Mouse (Mus musculus) WW6 (cell line): ENCODE data around the gene Htr2a.
A peak's percentile ranks its signal among the peaks of the same experiment; 100 is the strongest.

ENCODE experiments used
- DNase-seq: peaks from one replicate; pipeline ENCODE4 v3.0.0-alpha.2; 2013; ENCODE audit warnings: low read depth, low spot score

The Htr2a gene

DNA sequence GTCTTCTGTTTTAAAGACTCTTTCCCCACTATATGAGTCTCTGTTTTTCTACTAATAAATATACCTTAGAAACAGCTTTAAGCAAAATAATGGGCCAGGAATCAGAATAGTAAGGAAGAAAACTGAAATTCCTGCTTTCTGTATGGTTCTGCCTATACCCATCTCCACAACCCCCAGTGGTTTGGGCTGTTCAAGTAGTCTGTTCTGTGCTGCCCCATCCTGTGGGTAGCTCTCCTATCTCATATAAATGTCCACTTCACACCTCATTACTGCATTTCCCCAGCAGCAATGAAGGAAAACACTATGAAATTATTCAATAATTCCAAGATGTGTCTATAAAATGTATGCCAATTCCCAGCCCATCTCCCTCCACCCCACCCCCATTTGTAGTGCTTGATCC lies 56.8 kb downstream of the Htr2a start:
- DNase-seq, result no peak

DNA sequence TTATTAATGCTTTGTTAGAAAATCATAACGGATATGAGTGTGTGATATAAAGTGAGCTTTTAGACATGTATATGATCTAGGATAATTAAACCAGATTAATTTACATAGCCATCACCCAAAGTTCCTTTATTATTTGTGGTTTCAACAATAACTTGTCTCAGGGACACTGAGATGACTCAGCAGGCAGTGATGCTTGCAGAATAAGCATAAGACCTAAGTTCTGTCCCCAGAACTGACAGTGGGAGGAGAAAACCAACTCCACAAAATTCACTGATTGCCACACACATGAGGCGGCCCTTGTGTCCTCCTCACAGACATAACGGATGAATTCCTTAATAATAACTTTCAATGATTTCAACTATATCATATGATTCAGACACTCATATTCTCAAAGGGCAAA lies 58.6 kb downstream of the Htr2a start:
- no peak for DNase-seq

DNA sequence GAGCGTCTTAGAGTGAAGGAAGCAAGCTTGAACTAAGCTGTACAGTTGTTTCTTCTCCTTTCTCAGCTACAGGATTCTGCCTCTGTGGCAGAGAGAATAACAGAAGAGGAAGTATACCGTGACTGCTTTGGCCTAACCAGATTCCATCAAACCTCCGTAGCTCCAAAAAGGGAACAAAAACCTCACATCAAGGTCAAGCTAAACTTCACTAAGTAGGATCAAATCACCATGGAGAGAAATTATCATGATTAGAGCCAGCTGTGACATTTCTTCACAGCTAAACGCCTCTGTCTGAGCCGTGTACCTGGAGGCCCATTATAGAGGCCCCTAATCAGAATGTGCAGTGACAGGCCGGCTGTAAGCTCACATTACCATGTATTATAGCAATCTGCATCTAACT lies 63.3 kb downstream of the Htr2a start:
- DNase-seq, result no peak

DNA sequence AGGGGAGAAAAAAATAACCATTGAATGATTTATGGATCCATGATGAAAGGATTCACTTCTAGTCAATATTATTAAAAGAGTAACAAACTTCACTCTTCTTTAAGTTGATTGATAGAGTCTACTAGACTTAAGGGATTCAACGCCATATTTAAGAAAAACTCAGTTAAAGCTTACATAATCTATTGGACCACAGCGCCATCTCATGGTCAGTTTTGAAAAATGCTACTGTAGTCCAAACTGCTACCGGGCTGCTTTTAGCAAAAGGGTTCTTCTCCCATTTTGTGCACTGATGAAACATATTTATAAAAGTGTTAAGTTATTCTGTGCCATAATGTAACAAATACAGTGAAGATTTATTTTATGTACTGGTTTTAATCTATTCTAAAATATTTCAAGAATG lies 68.4 kb downstream of the Htr2a start:
- DNase-seq, result no peak

DNA sequence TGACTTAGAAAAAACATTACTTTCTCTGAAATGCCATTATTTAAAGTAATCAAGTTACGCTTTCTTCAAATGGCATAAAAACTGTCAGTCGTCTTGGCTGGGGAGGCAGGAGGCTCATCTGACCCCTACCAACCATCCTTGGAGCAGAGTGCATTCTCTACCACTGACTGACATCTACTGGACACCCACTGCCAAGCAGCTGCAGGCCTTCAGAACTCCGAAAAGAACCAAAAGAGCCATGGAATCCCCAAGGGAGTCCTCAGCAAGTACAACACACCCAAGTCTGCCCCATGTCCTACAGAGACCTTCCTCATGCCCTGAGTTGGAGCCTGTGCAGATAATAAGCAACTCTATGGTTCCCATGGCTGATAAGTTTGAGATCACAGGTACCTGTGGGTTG lies 82.9 kb downstream of the Htr2a start:
- no peak for DNase-seq

DNA sequence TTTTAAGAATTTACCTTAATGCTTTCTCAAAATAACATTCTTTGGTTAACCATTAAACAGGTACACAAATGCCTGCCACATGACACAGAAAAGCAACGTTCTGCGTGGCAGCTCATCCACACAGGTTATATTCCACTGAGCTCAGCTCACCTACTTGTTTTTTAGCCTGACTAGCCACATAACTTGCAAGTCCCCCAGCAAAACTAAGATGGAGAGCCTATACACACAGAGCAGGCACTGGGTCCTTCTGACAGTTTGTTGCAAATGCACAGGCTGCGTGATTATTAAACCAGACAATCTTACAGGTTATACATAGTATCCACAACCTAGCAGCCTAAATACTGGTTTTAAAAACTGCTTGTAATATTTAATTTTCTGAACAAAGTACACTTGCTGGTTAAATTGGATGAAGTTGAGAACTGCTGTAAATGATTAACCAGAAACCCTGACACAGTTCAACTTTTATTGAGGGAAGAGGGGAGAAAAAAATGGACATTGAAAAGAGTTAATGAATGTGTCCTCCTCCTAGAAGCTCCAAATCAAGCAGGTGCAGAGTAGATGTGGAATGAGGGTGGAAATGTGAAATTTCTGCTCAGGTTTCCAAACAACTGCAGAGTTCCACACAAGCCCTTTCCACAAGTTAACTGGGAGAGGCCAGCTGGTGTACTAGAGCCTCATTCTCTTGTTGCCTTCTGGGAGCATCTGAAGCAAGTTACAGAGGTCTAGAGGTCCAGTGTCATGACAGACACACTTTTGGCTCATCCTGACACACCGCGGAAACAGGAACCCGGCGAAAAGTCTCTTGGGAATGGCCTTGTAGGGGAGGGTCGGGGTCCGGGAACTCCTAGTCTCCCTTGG lies 90.8 kb downstream of the Htr2a start:
- DNase-seq, result no peak

DNA sequence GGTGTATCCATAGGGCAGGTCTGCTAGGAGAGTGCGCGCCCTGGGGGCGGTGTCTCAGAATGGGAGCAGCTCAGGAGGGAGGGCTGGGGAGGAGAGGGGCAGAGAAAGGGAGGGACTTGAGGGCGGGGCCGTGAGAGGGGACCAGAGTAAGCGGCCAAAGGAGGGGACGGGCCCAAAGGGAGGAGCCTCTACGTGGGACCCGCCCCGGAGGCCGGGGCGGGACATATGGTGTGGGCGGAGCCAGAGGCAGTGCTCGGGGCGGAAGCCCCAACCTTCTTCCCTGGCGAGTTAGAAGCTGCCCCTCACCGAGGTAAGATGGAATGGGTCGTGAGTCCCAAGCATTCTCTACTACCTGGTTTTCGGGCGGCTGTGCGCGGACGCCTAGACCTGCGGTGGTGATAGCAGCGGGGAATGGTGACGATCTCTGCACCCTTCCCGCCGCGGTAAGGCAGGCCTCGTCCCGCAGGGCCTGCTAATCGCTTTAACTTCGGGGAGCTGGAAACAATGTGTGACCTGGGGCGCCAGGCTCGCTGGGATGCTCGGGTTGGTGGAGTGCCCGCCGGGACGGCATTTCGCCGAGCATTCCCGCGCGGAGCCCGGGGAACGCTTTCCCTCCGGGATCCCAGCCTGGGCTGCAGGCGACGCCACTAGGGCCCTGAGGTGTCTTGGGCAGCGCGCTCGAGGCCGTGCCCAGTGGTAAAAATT lies 91.6 kb downstream of the Htr2a start, which contains the start of gene Esd:
Esd (plus strand) TSS at position 219 of the 705 bp plus-strand sequence.
- peak; percentile 88 for DNase-seq

DNA sequence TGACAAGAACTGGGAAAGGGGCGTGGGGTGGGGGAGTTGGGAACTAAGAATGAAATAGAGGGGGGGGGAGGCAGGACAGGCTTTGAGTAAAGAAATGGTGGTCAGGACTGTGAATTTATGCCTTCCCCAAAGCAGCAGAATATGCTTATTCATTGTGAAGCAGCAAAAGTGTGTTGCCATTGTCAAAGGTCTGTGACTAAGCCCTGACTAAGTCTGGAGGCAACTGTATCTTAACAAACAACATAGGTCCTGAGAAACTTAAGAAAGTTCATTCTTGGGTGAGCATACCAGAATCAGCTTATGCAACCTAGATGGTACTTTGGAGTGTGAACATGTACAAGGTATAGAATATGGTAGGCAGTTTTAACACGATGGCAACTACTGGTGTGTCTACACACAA lies 92.8 kb downstream of the Htr2a start:
- no peak for DNase-seq

DNA sequence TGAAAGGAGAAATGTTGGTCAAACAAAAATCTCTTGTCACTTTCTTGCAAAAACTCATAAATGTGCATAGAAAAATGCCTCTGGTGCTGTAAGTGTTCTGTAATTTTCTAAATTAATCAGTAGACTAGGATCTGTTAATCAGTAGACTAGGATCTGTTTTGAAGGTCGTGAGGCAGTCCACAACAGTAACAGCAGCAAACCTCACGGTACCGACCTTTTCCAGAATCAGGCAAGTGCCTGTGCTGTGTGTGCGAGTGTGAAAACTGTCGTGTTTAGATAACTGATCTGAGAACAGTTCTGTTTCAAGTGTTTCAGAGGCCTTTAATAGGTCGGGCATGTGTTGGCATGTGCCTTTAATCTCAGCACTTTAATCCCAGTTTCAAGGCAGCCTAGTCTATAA lies 94.8 kb downstream of the Htr2a start:
- no peak for DNase-seq

DNA sequence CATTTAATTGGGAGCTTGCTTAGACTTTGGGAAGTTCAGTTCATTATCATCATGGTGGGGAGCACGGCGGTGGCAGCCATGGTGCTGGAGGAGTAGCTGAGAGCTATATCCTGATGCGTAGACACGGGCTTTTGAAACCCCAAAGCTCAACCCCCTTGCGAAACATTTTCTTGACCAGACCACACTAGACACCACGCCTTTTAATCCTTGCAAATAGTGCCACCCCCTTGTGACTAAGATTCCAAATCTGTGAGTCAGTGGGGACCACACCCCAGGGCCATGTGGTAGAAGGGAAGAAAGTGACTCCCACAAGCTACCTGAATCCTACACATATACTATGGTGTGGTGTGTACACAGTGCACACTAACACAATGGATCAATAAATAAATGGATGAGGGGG lies 96.2 kb downstream of the Htr2a start:
- no peak for DNase-seq
